Mouse (Mus musculus): ENCODE data around the gene Plcxd1. TPM values are rescaled to one million over a fixed set of nuclear protein-coding genes. Genes with fewer than 3 reads are reported as not detected.
"Not testable (repeated sequence)": the region's sequence is repeated elsewhere in the genome, so short reads cannot be mapped to it uniquely, and the experiment has no call there.

Plcxd1 gene
- total RNA-seq (2021): 1 to 10 TPM; 4.4 to 4.7 TPM

GRCm38 (mm10) chr5:110099656-110100580 is at the start of gene Plcxd1:
TSS of gene Plcxd1 (plus strand) at chr5:110099969.
- peak in 1 of 2 experiments; percentile 19 for DNase-seq (ENCODE audit: extremely low spot score in 1 of 2, low spot score in 1 of 2)

- peak; percentile 59 to 68 for DNase-seq (ENCODE audit: extremely low spot score in 1 of 2, low spot score in 1 of 2)
Measured at GRCm38 (mm10) chr5:110057637-110058408, 41.9 kb upstream of the Plcxd1 start.

GRCm38 (mm10) chr5:110072413-110072812 is 27.4 kb upstream of the Plcxd1 start, which contains the start of gene Gm17655:
TSS of gene Gm17655 (minus strand) at chr5:110072513.
- DNase-seq (ENCODE audit: extremely low spot score in 1 of 2, low spot score in 1 of 2): not testable (repeated sequence)

DNA sequence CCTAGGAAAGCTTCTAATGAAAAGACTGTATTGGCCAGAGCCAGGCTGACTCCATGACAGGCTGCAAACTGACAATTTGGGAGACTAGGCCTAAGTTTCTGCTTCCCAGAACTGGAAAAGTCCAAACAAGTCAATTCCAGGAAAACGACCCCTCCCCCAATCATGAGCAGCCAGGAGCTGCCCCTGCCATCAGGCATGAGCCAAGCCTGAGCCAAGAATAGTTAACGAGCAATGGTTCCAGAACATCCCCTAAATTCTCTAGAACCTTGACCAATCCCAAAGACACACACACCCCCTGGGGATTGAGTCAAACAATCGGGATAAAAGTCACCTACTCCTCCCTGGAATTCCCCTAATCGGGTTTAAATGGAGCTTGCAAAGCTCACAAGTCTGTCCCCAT is 16.8 kb upstream of the Plcxd1 start:
- DNase-seq (ENCODE audit: extremely low spot score in 1 of 2, low spot score in 1 of 2): no peak

GRCm38 (mm10) chr5:110086161-110086866 is 13.5 kb upstream of the Plcxd1 start:
- no peak for DNase-seq (ENCODE audit: extremely low spot score in 1 of 2, low spot score in 1 of 2)

DNA sequence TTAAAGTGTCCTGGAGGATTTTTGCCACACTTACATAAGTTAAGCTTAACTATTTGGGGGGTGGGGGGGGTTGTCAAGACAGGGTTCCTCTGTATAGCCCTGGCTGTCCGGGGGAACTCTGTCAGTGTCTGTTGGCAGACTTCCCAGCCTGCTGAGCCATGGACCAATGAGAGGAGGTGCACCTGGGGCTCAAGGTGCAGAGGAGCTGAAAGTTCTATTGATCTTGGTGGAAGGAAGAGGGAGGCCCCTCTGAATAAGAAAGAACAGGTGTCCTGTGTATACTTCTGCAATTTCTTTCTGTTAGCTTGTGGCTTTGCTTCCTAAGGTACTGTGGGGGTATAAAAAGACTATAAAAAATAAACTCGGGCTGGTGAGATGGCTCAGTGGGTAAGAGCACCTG is 8.2 kb upstream of the Plcxd1 start:
- DNase-seq (ENCODE audit: extremely low spot score in 1 of 2, low spot score in 1 of 2): no peak

GRCm38 (mm10) chr5:110094030-110094846 is 5.5 kb upstream of the Plcxd1 start, which contains the start of gene Gm35315:
TSS of gene Gm35315 (minus strand) at chr5:110094420.
- DNase-seq (ENCODE audit: extremely low spot score in 1 of 2, low spot score in 1 of 2): peak; percentile 64 to 69

DNA sequence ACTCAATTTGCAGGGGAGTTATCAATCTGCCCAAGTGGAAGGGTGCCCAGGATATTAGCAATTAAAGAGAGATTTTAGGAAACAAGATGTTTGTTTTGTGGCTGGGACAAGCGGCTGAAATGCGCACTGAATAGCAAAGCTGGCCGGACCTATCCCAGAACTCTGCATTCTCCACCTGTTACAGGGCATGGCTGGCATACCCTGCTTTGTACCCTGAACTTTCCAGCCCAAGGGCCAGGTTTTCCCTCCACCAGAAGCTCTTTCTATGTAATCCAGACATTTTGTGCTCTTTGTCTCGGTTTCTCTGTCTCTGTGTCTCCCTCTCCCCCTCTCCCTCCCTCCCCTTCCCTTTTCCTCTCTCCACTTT is 4.9 kb upstream of the Plcxd1 start:
- no peak for DNase-seq (ENCODE audit: extremely low spot score in 1 of 2, low spot score in 1 of 2)

- peak in 1 of 2 experiments; percentile 16 for DNase-seq (ENCODE audit: extremely low spot score in 1 of 2, low spot score in 1 of 2)
Measured at GRCm38 (mm10) chr5:110098991-110099477, 735 bp upstream of the Plcxd1 start.

- DNase-seq (ENCODE audit: extremely low spot score in 1 of 2, low spot score in 1 of 2): peak; percentile 8 to 44
Measured at GRCm38 (mm10) chr5:110100921-110101631, 1.3 kb downstream of the Plcxd1 start.

DNA sequence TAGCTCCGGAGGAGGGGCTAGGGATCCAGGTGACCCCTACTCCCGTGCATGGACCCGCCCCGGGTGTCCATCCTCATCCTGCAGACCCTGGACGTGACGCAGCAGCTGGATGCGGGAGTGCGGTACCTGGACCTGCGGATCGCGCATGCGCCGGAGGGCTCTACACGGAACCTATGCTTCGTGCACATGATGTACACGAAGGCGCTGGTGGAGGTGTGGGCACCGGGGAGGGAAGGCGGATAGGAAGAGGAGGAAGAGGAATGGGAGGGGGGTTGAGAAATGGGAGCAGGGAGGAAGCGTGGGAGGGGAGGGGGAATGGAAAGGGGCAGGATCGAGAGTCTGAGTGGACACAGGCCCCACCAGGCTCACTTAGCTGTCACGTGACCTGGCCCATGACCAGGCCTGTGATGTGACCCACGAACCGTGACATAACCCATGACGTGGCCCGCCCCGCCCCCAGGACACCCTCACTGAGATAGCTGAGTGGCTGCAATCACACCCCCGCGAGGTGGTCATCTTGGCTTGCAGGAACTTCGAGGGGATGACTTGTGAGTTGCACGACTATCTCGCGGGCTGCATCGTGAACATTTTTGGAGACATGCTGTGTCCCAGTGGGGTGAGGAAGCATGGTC is 2.1 kb downstream of the Plcxd1 start:
- peak; percentile 58 to 63 for DNase-seq (ENCODE audit: extremely low spot score in 1 of 2, low spot score in 1 of 2)

DNA sequence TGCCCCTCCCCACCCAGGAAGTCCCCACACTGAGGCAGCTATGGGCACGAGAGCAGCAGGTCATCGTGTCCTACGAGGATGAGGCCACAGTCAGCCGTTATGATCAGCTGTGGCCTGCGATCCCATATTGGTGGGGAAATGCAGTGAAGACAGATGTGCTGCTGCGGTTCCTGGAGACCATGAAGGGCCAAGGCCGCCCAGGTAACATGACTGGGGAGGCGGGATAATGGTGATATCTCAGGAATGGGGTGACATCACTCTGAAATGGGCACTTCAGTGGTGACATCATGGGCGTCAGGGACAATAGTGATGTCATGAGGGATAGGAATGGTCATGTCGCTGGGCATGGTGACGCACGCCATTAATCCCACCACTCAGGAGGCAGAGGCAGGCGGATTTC is 2.7 kb downstream of the Plcxd1 start:
- no peak for DNase-seq (ENCODE audit: extremely low spot score in 1 of 2, low spot score in 1 of 2)

- peak in 1 of 2 experiments; percentile 23 for DNase-seq (ENCODE audit: extremely low spot score in 1 of 2, low spot score in 1 of 2)
Measured at GRCm38 (mm10) chr5:110102853-110103625, 3.3 kb downstream of the Plcxd1 start.

GRCm38 (mm10) chr5:110103901-110104615 is 4.3 kb downstream of the Plcxd1 start:
- DNase-seq (ENCODE audit: extremely low spot score in 1 of 2, low spot score in 1 of 2): no peak

GRCm38 (mm10) chr5:110104616-110105380 is 5.0 kb downstream of the Plcxd1 start:
- DNase-seq (ENCODE audit: extremely low spot score in 1 of 2, low spot score in 1 of 2): peak; percentile 9 to 14

DNA sequence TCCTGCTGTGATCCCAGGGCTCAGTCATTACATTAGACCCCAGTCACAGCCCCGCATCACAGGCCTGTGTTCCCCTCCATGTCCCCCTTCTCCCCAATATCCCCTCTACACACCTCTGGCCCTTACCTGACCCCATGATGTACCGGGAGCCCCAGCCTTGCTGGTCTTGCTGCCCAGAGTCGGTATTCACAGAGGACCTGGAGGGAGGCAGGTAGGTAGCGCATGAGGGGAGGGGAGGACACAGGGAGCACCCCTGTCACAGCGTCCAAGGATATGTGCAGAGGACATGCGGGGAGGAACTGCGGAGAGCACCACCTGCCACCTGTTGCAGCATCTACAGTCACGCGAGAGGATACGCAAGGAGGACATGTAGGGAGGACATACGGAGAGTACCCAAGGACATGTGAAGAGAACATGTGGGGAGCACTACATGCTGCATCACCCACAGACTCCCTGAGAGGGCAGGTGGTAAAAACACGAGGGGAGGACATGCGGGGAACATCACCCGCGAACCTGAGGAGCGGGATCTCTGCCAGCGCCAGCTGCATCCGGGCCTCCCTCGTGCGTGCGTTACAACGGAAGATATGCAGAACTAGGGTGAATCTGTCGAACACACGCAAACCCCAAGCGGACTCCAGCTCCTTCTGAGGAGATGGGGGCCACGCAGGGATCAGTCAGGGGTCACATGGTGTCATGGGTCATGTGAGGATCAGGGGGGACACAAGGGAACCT is 6.5 kb downstream of the Plcxd1 start:
- peak; percentile 8 to 20 for DNase-seq (ENCODE audit: extremely low spot score in 1 of 2, low spot score in 1 of 2)
